Mouse (Mus musculus) liver, postnatal 0 days (tissue): ENCODE measurements around the gene Klhl5. TPM values are rescaled to one million over a fixed set of nuclear protein-coding genes. Genes with fewer than 3 reads are reported as not detected.
A peak's percentile ranks its signal among the peaks of the same experiment; 100 is the strongest.

Source experiments
- ATAC-seq: fragments of 200-750 bp; cut with Nextera tagmentation; 2 replicates; pipeline ENCODE4 v1.8.0; 2017; ENCODE audit warnings: mild to moderate bottlenecking, moderate library complexity
- DNase-seq: peaks from one replicate; pipeline ENCODE4 v3.0.0-alpha.2; 2016
- H3K27ac ChIP-seq: fragments of 300-500 bp; sonication (generic); 2 replicates; pipeline ENCODE4 v1.5.1; 2014; ENCODE audit warnings: antibody characterized with exemption, moderate library complexity, mild to moderate bottlenecking, low read depth
- H3K27me3 ChIP-seq: fragments of 300-500 bp; sonication (generic); 2 replicates; pipeline ENCODE4 v1.6.1; 2014; ENCODE audit warnings: low read length, control low read depth, mixed read lengths; ENCODE audit not compliant: insufficient read depth
- H3K36me3 ChIP-seq: fragments of 300-500 bp; sonication (generic); replicated peaks from 2 replicates; pipeline ENCODE4 v1.6.1; 2014; ENCODE audit warnings: mild to moderate bottlenecking, control low read depth, low read length, moderate library complexity, mixed read lengths; ENCODE audit not compliant: insufficient read depth
- H3K4me1 ChIP-seq: fragments of 300-500 bp; sonication (generic); 2 replicates; pipeline ENCODE4 v1.6.1; 2014; ENCODE audit warnings: antibody characterized with exemption, mild to moderate bottlenecking, control low read depth; ENCODE audit not compliant: insufficient read depth
- H3K4me2 ChIP-seq: fragments of 300-500 bp; sonication (generic); 2 replicates; pipeline ENCODE4 v1.6.1; 2014; ENCODE audit warnings: low read depth, mild to moderate bottlenecking, low read length, moderate library complexity, mixed read lengths
- H3K4me3 ChIP-seq: fragments of 300-500 bp; sonication (generic); 2 replicates; pipeline ENCODE4 v1.5.1; 2014; ENCODE audit warnings: low read depth, low read length
- H3K9ac ChIP-seq: fragments of 300-500 bp; sonication (generic); replicated peaks from 2 replicates; pipeline ENCODE4 v1.6.1; 2014; ENCODE audit warnings: mild to moderate bottlenecking, moderate library complexity
- H3K9me3 ChIP-seq: fragments of 300-500 bp; sonication (generic); 2 replicates; pipeline ENCODE4 v1.6.1; 2016; ENCODE audit warnings: mild to moderate bottlenecking, control low read depth, low read length, mixed read lengths
- CTCF ChIP-seq: sonication (generic); IDR thresholded peaks from 2 replicates; pipeline ENCODE4 v1.5.1; 2016; ENCODE audit warnings: antibody characterized with exemption, low read depth
- EP300 ChIP-seq: IDR thresholded peaks from 2 replicates; pipeline ENCODE4 v1.6.1; 2016; ENCODE audit warnings: antibody characterized with exemption, low read depth, mild to moderate bottlenecking
- WGBS: fragments of 180-500 bp; shearing (Covaris S2); extraction: QIAGEN DNeasy Blood & Tissue Kit; methylation state at CpG from one replicate; pipeline ENCODE4 v1.1.7; 2014; ENCODE audit not compliant: insufficient replicate concordance; 5-methylcytosine and 5-hydroxymethylcytosine counted together
- polyA plus RNA-seq: library from polyadenylated mRNA; unstranded; fragments of >200 nt; fragmentation: Nextera tagmentation; extraction: Ambion mirVana; gene quantifications from 2 replicates; pipeline ENCODE4 v1.2.1, GENCODE M21; 2015

Klhl5 gene
- polyA plus RNA-seq, 1 experiment from 2014 or later, result 5.2 TPM

- ATAC-seq (no peak), DNase-seq (no peak)
- Histone ChIP-seq H3K4me2 (no peak overlapping the region), H3K27ac (no peak overlapping the region), H3K4me3 (no peak overlapping the region), H3K4me1 (no peaks in the 10 kb centered on the region), H3K36me3 (no peaks in the 10 kb centered on the region), H3K9me3 (no peaks in the 10 kb centered on the region), H3K27me3 (no peaks in the 10 kb centered on the region), H3K9ac (no peak overlapping the region)
- no peak for TF ChIP-seq EP300
- TF ChIP-seq CTCF, result no peak
- 59% methylated on average over 9 of the region's 9 CpGs for WGBS
Observed at GRCm38 (mm10) chr5:65079881-65080280, 27.5 kb upstream of the Klhl5 start.

GRCm38 (mm10) chr5:65081836-65082235, 25.5 kb upstream of the Klhl5 start:
- no peaks in the 10 kb centered on the region for H3K9me3 ChIP-seq
- ATAC-seq (no peak), DNase-seq (no peak)
- no peak overlapping the region for H3K27ac ChIP-seq
- H3K27me3 ChIP-seq, result no peaks in the 10 kb centered on the region
- no peak overlapping the region for H3K9ac ChIP-seq
- no peak overlapping the region for H3K4me2 ChIP-seq
- TF ChIP-seq CTCF (no peak), EP300 (no peak)
- 71% methylated on average over 4 of the region's 4 CpGs for WGBS
- no peak overlapping the region for H3K4me3 ChIP-seq
- H3K36me3 ChIP-seq, result no peaks in the 10 kb centered on the region
- no peaks in the 10 kb centered on the region for H3K4me1 ChIP-seq

- H3K9ac ChIP-seq, result no peak overlapping the region
- H3K36me3 ChIP-seq, result no peaks in the 10 kb centered on the region
- no peak overlapping the region for H3K4me3 ChIP-seq
- no peak overlapping the region for H3K27ac ChIP-seq
- ATAC-seq (no peak), DNase-seq (no peak)
- no peaks in the 10 kb centered on the region for H3K9me3 ChIP-seq
- H3K27me3 ChIP-seq, result no peaks in the 10 kb centered on the region
- TF ChIP-seq CTCF (no peak), EP300 (no peak)
- no peak overlapping the region for H3K4me2 ChIP-seq
- 75% methylated on average over 6 of the region's 6 CpGs for WGBS
- H3K4me1 ChIP-seq, result no peaks in the 10 kb centered on the region
Observed at GRCm38 (mm10) chr5:65086522-65086921, 20.8 kb upstream of the Klhl5 start.

- Histone ChIP-seq H3K4me2 (no peak overlapping the region), H3K9me3 (no peaks in the 10 kb centered on the region), H3K4me1 (peaks cover 2% of the 10 kb centered on the region; the same call in 1 of the 2 replicates), H3K9ac (no peak overlapping the region), H3K36me3 (no peaks in the 10 kb centered on the region), H3K27me3 (no peaks in the 10 kb centered on the region), H3K27ac (no peak overlapping the region), H3K4me3 (no peak overlapping the region)
- DNase-seq (no peak), ATAC-seq (no peak)
- no peak for TF ChIP-seq CTCF
- TF ChIP-seq EP300, result no peak
- WGBS, result 64% methylated on average over 3 of the region's 3 CpGs
Observed at GRCm38 (mm10) chr5:65089707-65090106, 17.6 kb upstream of the Klhl5 start.

GRCm38 (mm10) chr5:65091184-65091858, 16.0 kb upstream of the Klhl5 start:
- H3K4me1 ChIP-seq, result peaks cover 2% of the 10 kb centered on the region; the same call in 1 of the 2 replicates

GRCm38 (mm10) chr5:65091921-65092320, 15.4 kb upstream of the Klhl5 start, which contains the start of gene Tmem156:
TSS of gene Tmem156 (minus strand) at chr5:65092132.
- no peak for ATAC-seq

More at GRCm38 (mm10) chr5:65091184-65091858, 16.0 kb upstream of the Klhl5 start:
- 33% methylated on average over 11 of the region's 11 CpGs for WGBS
- H3K27me3 ChIP-seq, result no peaks in the 10 kb centered on the region
- H3K36me3 ChIP-seq, result no peaks in the 10 kb centered on the region
- H3K4me2 ChIP-seq, result peak overlapping the region; percentile 45
- no peak for ATAC-seq
- H3K4me3 ChIP-seq, result peak overlapping the region; percentile 16; the same call in 1 of the 2 replicates
- no peak overlapping the region for H3K9ac ChIP-seq
- no peak for DNase-seq
- H3K9me3 ChIP-seq, result no peaks in the 10 kb centered on the region
- H3K27ac ChIP-seq, result peak overlapping the region; percentile 55
- TF ChIP-seq CTCF (no peak), EP300 (no peak)

More at GRCm38 (mm10) chr5:65091921-65092320, 15.4 kb upstream of the Klhl5 start, which contains the start of gene Tmem156:
- H3K36me3 ChIP-seq, result no peaks in the 10 kb centered on the region
- peak within 1 kb of the TSS; percentile 45 for H3K4me2 ChIP-seq
- no peaks in the 10 kb centered on the region for H3K27me3 ChIP-seq
- WGBS, result 37% methylated on average over 5 of the region's 5 CpGs
- TF ChIP-seq EP300 (no peak), CTCF (no peak)
- peak within 1 kb of the TSS; percentile 55 for H3K27ac ChIP-seq
- H3K4me1 ChIP-seq, result peaks cover 2% of the 10 kb centered on the region; the same call in 1 of the 2 replicates
- H3K9me3 ChIP-seq, result no peaks in the 10 kb centered on the region
- H3K4me3 ChIP-seq, result peak within 1 kb of the TSS; percentile 16; the same call in 1 of the 2 replicates
- no peak for DNase-seq
- no peak within 1 kb of the TSS for H3K9ac ChIP-seq
